Mouse (Mus musculus) retina, postnatal 1 day (tissue): ENCODE measurements at regions not wholly inside any gene's neighbourhood (a gene's known extent, or its start where the extent isn't known, plus 50 kb on each side); places are given as distances from the start of the nearest gene placed in this dataset.

Experiments
- DNase-seq: peaks from one replicate; pipeline ENCODE4 v3.0.0-alpha.2; 2012

GRCm38 (mm10) chr10:70336741-70337140 lies 91.8 kb downstream of the Slc16a9 start:
- no peak for DNase-seq

- DNase-seq, result no peak
These were observed 80.9 kb upstream of the Fam13c start for GRCm38 (mm10) chr10:70359421-70359820.

GRCm38 (mm10) chr10:70359834-70360233 lies 80.4 kb upstream of the Fam13c start:
- DNase-seq, result peak; percentile 59

- peak; percentile 46 for DNase-seq
These were observed 77.2 kb upstream of the Fam13c start for GRCm38 (mm10) chr10:70363054-70363453.

GRCm38 (mm10) chr10:70364218-70364975 lies 75.9 kb upstream of the Fam13c start:
- no peak for DNase-seq

- DNase-seq, result no peak
These were observed 75.3 kb upstream of the Fam13c start for GRCm38 (mm10) chr10:70364976-70365345.

GRCm38 (mm10) chr10:70365504-70365903 lies 74.8 kb upstream of the Fam13c start:
- DNase-seq, result no peak

GRCm38 (mm10) chr10:70367866-70368265 lies 72.4 kb upstream of the Fam13c start:
- DNase-seq, result no peak

GRCm38 (mm10) chr10:70368685-70369084 lies 71.6 kb upstream of the Fam13c start:
- peak; percentile 67 for DNase-seq

GRCm38 (mm10) chr10:70372411-70373136 lies 67.7 kb upstream of the Fam13c start:
- no peak for DNase-seq

GRCm38 (mm10) chr10:70373207-70373606 lies 67.1 kb upstream of the Fam13c start:
- no peak for DNase-seq

GRCm38 (mm10) chr10:70373836-70374235 lies 66.4 kb upstream of the Fam13c start:
- DNase-seq, result no peak

GRCm38 (mm10) chr10:70374726-70375125 lies 65.6 kb upstream of the Fam13c start:
- no peak for DNase-seq

GRCm38 (mm10) chr10:70380041-70380651 lies 60.1 kb upstream of the Fam13c start:
- DNase-seq, result peak; percentile 52

GRCm38 (mm10) chr10:70384689-70385088 lies 55.6 kb upstream of the Fam13c start:
- DNase-seq, result no peak

- DNase-seq, result no peak
These were observed 52.6 kb upstream of the Fam13c start for GRCm38 (mm10) chr10:70387729-70388128.
